Mouse (Mus musculus): ENCODE measurements around the gene Palm. TPM values are rescaled to one million over a fixed set of nuclear protein-coding genes. Genes with fewer than 3 reads are reported as not detected.

Gene Palm
- polyA plus RNA-seq, 1 experiment from 2014 or later, result 29.6 TPM

DNA sequence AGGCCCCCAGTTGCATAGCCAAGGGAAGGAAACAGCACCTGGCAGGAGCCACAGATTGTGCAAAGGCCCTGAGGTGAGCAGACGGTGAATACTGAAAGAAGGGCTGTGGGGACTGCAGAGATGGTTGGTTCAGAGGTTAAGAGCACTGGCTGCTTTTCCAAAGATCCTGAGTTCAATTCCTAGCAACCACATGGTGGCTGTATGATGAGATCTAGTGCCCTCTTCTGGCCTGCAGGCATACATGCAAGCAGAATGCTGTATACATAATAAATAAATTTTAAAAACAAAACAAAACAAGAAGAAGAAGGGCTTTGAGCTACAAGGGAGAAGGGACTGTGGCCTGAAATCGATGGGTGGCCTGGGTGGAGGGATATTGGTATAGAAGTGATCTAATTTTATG is 23.7 kb downstream of the Palm start:
- H3K9ac ChIP-seq (replicated peaks; ENCODE audit: low read depth), result no peak overlapping the region
- DNase-seq (ENCODE audit: low spot score), result no peak
- no peak overlapping the region for H3K27ac ChIP-seq (ENCODE audit: low read length)
- no peaks in the 10 kb centered on the region for H3K27me3 ChIP-seq (replicated peaks; ENCODE audit: insufficient read depth, low read length)
- no peaks in the 10 kb centered on the region for H3K4me1 ChIP-seq (ENCODE audit: insufficient read depth, low read depth, low read length)
- no peak overlapping the region for H3K4me2 ChIP-seq (replicated peaks; ENCODE audit: low read depth, low read length)
- ATAC-seq, result no peak
- no peak overlapping the region for H3K4me3 ChIP-seq (ENCODE audit: low read depth, low read length)
- H3K36me3 ChIP-seq (ENCODE audit: insufficient read depth, low read length), result no peaks in the 10 kb centered on the region
- TF ChIP-seq CTCF (IDR thresholded peaks at IDR 0.05), result peak; percentile 62
- no peak for TF ChIP-seq EP300 (IDR thresholded peaks at IDR 0.05)
- 72% methylated on average over 2 of the region's 2 CpGs for WGBS
- no peaks in the 10 kb centered on the region for H3K9me3 ChIP-seq (ENCODE audit: low read length)

DNA sequence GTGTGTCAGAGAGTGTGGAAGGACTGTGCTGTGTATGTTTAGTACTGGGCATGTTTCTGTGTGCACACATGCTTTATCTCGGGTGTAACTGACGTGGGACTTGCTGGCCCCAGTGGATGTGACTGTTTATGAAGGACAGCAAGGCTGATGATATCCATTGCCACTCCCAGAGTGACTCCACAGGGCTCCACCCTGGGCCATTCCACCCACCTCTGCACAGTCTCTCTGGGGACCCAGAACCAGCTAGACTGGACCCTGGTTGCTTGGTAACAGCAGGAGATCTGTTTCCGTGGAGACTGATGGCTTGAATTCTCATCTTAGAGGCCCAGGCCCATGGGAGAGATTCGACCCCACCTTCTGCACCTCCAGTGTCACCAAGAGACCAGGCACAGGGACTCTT is 24.9 kb downstream of the Palm start:
- no peaks in the 10 kb centered on the region for H3K9me3 ChIP-seq (ENCODE audit: low read length)
- no peaks in the 10 kb centered on the region for H3K27me3 ChIP-seq (replicated peaks; ENCODE audit: insufficient read depth, low read length)
- H3K4me3 ChIP-seq (ENCODE audit: low read depth, low read length), result no peak overlapping the region
- H3K9ac ChIP-seq (replicated peaks; ENCODE audit: low read depth), result no peak overlapping the region
- 66% methylated on average over 4 of the region's 4 CpGs for WGBS
- TF ChIP-seq CTCF (IDR thresholded peaks at IDR 0.05), result no peak
- TF ChIP-seq EP300 (IDR thresholded peaks at IDR 0.05), result no peak
- no peaks in the 10 kb centered on the region; the same call in 1 of the 2 replicates for H3K4me1 ChIP-seq (ENCODE audit: insufficient read depth, low read depth, low read length)
- ATAC-seq, result no peak
- no peaks in the 10 kb centered on the region for H3K36me3 ChIP-seq (ENCODE audit: insufficient read depth, low read length)
- no peak overlapping the region for H3K27ac ChIP-seq (ENCODE audit: low read length)
- no peak overlapping the region for H3K4me2 ChIP-seq (replicated peaks; ENCODE audit: low read depth, low read length)
- DNase-seq (ENCODE audit: low spot score), result no peak

DNA sequence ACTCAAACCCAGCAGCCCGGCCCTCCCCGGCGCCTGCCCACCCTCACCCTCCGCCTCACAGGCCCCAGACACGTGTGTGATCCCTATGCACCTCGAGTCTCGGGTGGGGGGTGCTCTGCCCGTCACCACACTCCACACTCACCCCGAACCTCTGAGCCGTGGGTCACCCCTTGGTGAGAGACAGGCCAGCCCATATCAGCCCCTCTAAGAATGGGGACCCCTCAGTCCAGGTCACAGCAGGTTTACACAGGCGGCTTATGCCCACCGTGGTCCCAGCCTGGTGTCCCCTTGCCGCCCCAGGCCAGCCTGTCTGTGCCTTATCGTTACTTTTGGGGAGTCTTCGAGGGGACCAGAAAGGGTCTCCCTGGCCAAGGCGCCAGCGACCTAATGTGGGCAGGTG is 26.2 kb downstream of the Palm start:
- 92% methylated on average over 17 of the region's 17 CpGs for WGBS
- no peaks in the 10 kb centered on the region for H3K27me3 ChIP-seq (replicated peaks; ENCODE audit: insufficient read depth, low read length)
- TF ChIP-seq CTCF (IDR thresholded peaks at IDR 0.05) (no peak), EP300 (IDR thresholded peaks at IDR 0.05) (no peak)
- DNase-seq (ENCODE audit: low spot score), result no peak
- no peaks in the 10 kb centered on the region for H3K36me3 ChIP-seq (ENCODE audit: insufficient read depth, low read length)
- no peak overlapping the region for H3K27ac ChIP-seq (ENCODE audit: low read length)
- H3K4me2 ChIP-seq (replicated peaks; ENCODE audit: low read depth, low read length), result no peak overlapping the region
- ATAC-seq, result no peak
- H3K4me1 ChIP-seq (ENCODE audit: insufficient read depth, low read depth, low read length), result peaks cover 6% of the 10 kb centered on the region
- H3K4me3 ChIP-seq (ENCODE audit: low read depth, low read length), result no peak overlapping the region
- no peak overlapping the region for H3K9ac ChIP-seq (replicated peaks; ENCODE audit: low read depth)
- H3K9me3 ChIP-seq (ENCODE audit: low read length), result no peaks in the 10 kb centered on the region

DNA sequence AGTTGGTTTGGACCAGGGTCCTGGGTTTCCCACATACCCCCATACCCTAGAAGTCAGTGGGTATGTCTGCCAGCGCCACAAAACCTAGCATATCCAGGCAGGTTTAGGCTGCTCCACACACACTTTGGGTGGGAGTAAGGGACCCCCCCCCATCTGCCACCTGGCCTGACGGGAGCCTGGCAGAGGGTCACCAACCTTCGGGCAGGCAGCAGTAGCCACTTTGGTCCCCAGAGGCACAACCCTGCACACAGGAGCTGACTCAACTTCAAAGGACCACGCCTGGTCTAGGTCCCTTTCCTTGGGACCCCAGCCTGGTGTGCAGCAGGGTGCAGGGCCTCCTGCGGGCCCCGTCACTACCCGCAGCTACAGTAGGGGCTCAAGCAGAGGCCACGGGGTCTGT is 26.9 kb downstream of the Palm start:
- Histone ChIP-seq H3K27me3 (replicated peaks; ENCODE audit: insufficient read depth, low read length) (no peaks in the 10 kb centered on the region), H3K27ac (ENCODE audit: low read length) (0 out of 2 replicates have a peak overlapping the region, but pooled peaks have one; percentile 47), H3K4me3 (ENCODE audit: low read depth, low read length) (no peak overlapping the region), H3K4me2 (replicated peaks; ENCODE audit: low read depth, low read length) (no peak overlapping the region), H3K9me3 (ENCODE audit: low read length) (no peaks in the 10 kb centered on the region), H3K4me1 (ENCODE audit: insufficient read depth, low read depth, low read length) (peaks cover 6% of the 10 kb centered on the region), H3K36me3 (ENCODE audit: insufficient read depth, low read length) (no peaks in the 10 kb centered on the region), H3K9ac (replicated peaks; ENCODE audit: low read depth) (no peak overlapping the region)
- ATAC-seq (no peak), DNase-seq (ENCODE audit: low spot score) (no peak)
- WGBS, result 79% methylated on average over 8 of the region's 8 CpGs
- TF ChIP-seq CTCF (IDR thresholded peaks at IDR 0.05), result no peak
- no peak for TF ChIP-seq EP300 (IDR thresholded peaks at IDR 0.05)

DNA sequence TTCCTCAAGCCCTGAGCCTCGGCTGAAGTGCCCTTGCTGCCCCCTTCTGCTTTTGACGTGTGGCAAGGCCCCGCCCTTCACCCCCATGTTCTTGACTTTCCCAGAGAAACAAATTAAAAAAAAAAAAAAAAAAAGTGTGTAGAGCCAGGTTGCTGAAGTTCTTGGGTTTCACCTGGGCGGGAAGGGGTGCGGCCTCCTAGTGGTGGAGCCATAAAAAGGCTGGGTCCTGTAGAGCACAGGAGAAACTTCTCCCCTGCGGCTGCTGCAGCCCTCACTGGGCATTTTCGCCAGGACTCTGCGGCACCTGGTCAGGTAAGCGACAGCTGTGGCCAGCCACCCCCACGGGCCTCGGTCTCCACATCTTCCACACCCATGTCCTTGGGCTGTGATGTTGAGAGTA is 27.4 kb downstream of the Palm start, which contains the start of gene Misp:
TSS of gene Misp (plus strand) at position 208 of the 400 bp plus-strand sequence.
- TF ChIP-seq CTCF (IDR thresholded peaks at IDR 0.05), result peak; percentile 54
- TF ChIP-seq EP300 (IDR thresholded peaks at IDR 0.05), result no peak
- Histone ChIP-seq H3K9me3 (ENCODE audit: low read length) (no peaks in the 10 kb centered on the region), H3K27ac (ENCODE audit: low read length) (0 out of 2 replicates have a peak within 1 kb of the TSS, but pooled peaks have one; percentile 47), H3K4me3 (ENCODE audit: low read depth, low read length) (no peak within 1 kb of the TSS), H3K4me1 (ENCODE audit: insufficient read depth, low read depth, low read length) (peaks cover 6% of the 10 kb centered on the region), H3K9ac (replicated peaks; ENCODE audit: low read depth) (no peak within 1 kb of the TSS), H3K27me3 (replicated peaks; ENCODE audit: insufficient read depth, low read length) (no peaks in the 10 kb centered on the region), H3K36me3 (ENCODE audit: insufficient read depth, low read length) (no peaks in the 10 kb centered on the region), H3K4me2 (replicated peaks; ENCODE audit: low read depth, low read length) (no peak within 1 kb of the TSS)
- DNase-seq (ENCODE audit: low spot score), result peak; percentile 64
- 55% methylated on average over 11 of the region's 11 CpGs for WGBS
- ATAC-seq, result peak; percentile 45

DNA sequence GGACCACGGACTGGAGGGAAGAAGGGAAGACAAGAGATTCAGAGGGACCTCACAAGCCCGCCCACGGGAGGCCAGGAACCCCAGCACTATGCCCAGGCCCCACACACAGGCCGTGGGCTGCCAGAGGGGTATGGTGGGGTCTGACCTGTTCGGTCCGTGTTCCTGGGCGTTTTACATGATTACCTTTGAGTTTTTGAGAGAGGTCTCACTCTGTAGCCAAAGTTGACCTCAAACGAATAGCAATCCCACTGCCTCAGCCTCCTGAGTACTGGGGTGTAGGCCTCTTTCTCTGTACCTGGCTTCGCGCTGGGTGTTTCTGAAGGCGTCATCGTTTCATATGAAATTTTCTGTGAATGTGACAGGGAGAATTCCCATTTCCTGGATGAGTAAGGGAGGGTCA is 28.4 kb downstream of the Palm start:
- ATAC-seq (no peak), DNase-seq (ENCODE audit: low spot score) (no peak)
- Histone ChIP-seq H3K27ac (ENCODE audit: low read length) (no peak overlapping the region), H3K9ac (replicated peaks; ENCODE audit: low read depth) (no peak overlapping the region), H3K4me2 (replicated peaks; ENCODE audit: low read depth, low read length) (no peak overlapping the region; the same call in 1 of the 2 replicates), H3K4me1 (ENCODE audit: insufficient read depth, low read depth, low read length) (peaks cover 6% of the 10 kb centered on the region), H3K27me3 (replicated peaks; ENCODE audit: insufficient read depth, low read length) (no peaks in the 10 kb centered on the region), H3K9me3 (ENCODE audit: low read length) (no peaks in the 10 kb centered on the region), H3K36me3 (ENCODE audit: insufficient read depth, low read length) (no peaks in the 10 kb centered on the region), H3K4me3 (ENCODE audit: low read depth, low read length) (no peak overlapping the region)
- 87% methylated on average over 12 of the region's 12 CpGs for whole genome bisulfite sequencing
- TF ChIP-seq CTCF (IDR thresholded peaks at IDR 0.05) (no peak), EP300 (IDR thresholded peaks at IDR 0.05) (no peak)

DNA sequence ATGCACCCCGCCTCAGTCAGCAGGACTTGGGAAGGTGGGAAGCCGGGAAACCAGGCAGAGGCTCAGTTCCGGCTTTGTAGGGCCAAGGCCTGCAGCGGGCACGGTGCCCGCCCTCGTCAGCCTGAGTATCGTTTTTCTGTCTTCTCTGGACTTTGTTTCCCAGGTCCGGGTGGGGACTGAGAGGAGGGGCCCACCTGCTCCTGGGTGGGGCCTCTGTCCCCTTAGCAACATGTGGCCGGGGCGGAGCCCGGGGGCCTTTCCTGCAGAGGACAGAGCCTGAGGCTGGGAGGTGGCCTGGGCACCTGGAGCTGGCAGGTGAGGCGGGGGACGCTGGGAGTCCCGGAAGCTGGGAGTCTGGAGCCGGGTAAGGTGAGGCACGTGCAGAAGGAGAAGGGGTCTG is 29.0 kb downstream of the Palm start:
- WGBS, result 37% methylated on average over 17 of the region's 17 CpGs
- Histone ChIP-seq H3K4me1 (ENCODE audit: insufficient read depth, low read depth, low read length) (peaks cover 6% of the 10 kb centered on the region), H3K9ac (replicated peaks; ENCODE audit: low read depth) (peak overlapping the region; percentile 39; the same call in 1 of the 2 replicates), H3K9me3 (ENCODE audit: low read length) (no peaks in the 10 kb centered on the region), H3K4me2 (replicated peaks; ENCODE audit: low read depth, low read length) (peak overlapping the region; percentile 44), H3K27me3 (replicated peaks; ENCODE audit: insufficient read depth, low read length) (no peaks in the 10 kb centered on the region), H3K36me3 (ENCODE audit: insufficient read depth, low read length) (no peaks in the 10 kb centered on the region), H3K27ac (ENCODE audit: low read length) (peak overlapping the region; percentile 32; the same call in 1 of the 2 replicates), H3K4me3 (ENCODE audit: low read depth, low read length) (no peak overlapping the region)
- ATAC-seq (peak; percentile 68), DNase-seq (ENCODE audit: low spot score) (peak; percentile 56)
- TF ChIP-seq EP300 (IDR thresholded peaks at IDR 0.05) (no peak), CTCF (IDR thresholded peaks at IDR 0.05) (no peak)

Measured in lung, postnatal 0 days (tissue).